Mouse (Mus musculus) T-helper 1 cell (primary cell): ENCODE data around the gene Insr.
"Not testable (repeated sequence)": the region's sequence is repeated elsewhere in the genome, so short reads cannot be mapped to it uniquely, and the experiment has no call there.

ENCODE experiments used
- in situ Hi-C: fragments of 300-600 bp; cut with MboI, MseI; formaldehyde crosslinking; loops from one replicate; pipeline ENCODE4 v1.15.1; 2025; ENCODE audit warnings: high pct_unique_total_duplicates

The Insr gene

GRCm38 (mm10) chr8:3278934-3279720, at the start of gene Insr:
Insr (minus strand) TSS chr8:3279617.
- in situ Hi-C loops: loop anchor here (5.0 to 25.0 kb wide), 3 partner anchors 48 to 1508 kb away; partner anchors contain the start of gene Shcbp1

GRCm38 (mm10) chr8:3327538-3328245, 48.3 kb upstream of the Insr start:
- in situ Hi-C loops: loop anchor here (5.0 kb wide), 1 partner anchor 50 kb away; the partner anchor contains the start of gene Insr

- in situ Hi-C loops: loop anchor here (5.0 kb wide), 1 partner anchor 50 kb away; the partner anchor contains the start of gene Insr
These were observed 47.6 kb upstream of the Insr start for GRCm38 (mm10) chr8:3327056-3327455.

DNA sequence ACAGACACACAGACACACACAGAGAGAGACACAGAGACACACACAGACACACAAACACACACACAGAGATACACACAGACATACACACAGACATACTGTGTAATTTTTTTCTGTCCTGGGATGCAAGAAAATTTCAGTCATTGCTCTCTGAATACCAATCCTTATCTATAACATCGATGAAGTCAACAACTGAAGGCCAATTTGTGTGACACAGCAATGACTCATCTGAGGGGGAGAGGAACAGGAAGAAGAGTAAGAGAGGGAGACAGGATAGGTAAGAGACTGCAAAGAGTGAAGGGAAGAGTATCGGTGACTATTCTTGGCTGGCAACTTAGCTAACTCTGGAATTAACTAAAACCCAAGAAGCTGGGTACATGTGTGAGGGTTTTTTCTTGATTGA, 44.8 kb upstream of the Insr start:
- in situ Hi-C loops: no loop called here

GRCm38 (mm10) chr8:3319267-3319666, 39.9 kb upstream of the Insr start:
- in situ Hi-C loops: not testable (repeated sequence)

GRCm38 (mm10) chr8:3316585-3316984, 37.2 kb upstream of the Insr start:
- in situ Hi-C loops: no loop called here

- in situ Hi-C loops: no loop called here
These were observed 34.9 kb upstream of the Insr start for GRCm38 (mm10) chr8:3314345-3314744.

DNA sequence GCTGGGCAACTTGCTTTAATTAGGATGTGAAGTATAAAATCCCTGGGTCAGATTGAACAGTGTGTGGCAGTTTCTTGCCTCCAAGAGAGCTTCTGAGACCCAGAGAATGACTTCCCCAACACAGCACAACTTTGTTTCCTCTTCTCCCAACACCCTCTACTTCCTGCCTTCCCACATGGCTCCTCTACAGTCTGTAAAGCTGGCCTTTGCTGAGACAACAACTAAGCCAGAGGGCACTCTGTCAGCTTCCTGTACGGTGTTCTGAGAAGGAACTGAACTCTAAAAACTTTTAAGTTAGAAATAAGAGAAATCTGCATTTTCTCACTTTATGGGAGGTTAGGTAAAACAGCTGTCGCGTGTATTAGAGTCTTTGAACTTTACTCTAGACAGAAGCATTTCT, 34.4 kb upstream of the Insr start:
- in situ Hi-C loops: no loop called here

GRCm38 (mm10) chr8:3313417-3313816, 34.0 kb upstream of the Insr start:
- in situ Hi-C loops: not testable (repeated sequence)

- in situ Hi-C loops: no loop called here
These were observed 32.1 kb upstream of the Insr start for GRCm38 (mm10) chr8:3311482-3311881.

GRCm38 (mm10) chr8:3309636-3310035, 30.2 kb upstream of the Insr start:
- in situ Hi-C loops: no loop called here

- in situ Hi-C loops: not testable (repeated sequence)
These were observed 28.9 kb upstream of the Insr start for GRCm38 (mm10) chr8:3308205-3308800.

DNA sequence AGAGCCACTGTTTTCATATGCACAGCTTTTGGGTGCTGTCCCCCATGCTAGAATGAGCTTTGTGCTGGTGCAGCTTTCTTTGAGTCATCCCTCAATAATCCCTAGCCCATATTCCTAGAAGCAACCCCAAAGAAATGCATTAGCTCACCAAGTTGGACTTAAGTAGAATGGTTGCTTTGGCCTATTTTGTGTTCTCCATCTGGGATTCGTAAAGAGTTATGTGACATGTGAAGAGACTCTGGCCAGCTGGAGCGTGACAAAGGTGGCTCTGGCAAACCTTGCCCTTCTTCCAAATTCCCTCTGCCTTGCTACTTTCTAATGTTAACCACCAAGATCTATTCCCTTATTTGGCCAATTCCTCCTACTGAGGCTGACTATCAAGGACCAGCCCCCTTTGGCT, 22.7 kb upstream of the Insr start:
- in situ Hi-C loops: no loop called here

DNA sequence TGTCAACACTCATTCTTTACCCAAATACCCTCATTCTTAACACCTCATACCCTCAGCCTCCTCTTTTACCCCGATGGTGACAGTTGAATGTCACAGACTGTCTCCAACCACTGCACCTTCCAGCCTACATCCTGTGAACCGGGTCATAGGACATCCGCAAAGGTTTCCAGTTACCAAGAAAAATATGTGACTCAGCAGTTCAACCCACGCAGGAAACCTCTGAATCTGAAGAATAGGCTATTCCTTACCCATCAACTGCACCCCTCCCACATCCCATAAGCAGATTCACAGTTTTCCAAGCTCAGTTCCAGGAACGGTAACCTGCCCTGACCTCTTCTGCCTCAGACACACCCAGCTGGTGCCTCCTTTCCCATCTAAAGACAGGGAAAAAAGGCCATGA, 19.9 kb upstream of the Insr start:
- in situ Hi-C loops: loop anchor here (25.0 kb wide), 1 partner anchor 1488 kb away; the partner anchor contains the start of gene Shcbp1

- in situ Hi-C loops: loop anchor here (25.0 kb wide), 1 partner anchor 1501 kb away; the partner anchor contains the start of gene Shcbp1
These were observed 6.4 kb upstream of the Insr start for GRCm38 (mm10) chr8:3285824-3286223.

DNA sequence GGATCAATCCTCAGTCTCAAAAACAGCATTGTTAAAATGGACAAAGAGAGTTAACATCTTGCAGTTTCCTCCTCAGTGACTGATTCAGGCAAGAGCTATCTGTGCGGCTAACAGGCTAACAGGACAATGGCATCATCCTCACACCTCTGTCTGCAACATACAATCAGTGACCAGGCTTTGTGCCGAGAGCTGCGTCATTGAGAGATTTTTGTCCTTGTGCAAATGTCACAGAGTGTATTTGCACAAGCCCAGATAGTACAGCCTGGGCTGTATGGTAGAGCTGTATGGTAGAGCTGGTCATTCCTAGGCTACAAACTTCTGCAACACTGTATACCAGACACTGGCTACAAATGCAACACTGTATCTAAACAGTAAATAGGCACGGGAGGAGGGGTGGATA, 5.2 kb upstream of the Insr start:
- in situ Hi-C loops: loop anchor here (25.0 kb wide), 1 partner anchor 1503 kb away; the partner anchor contains the start of gene Shcbp1

GRCm38 (mm10) chr8:3281296-3281695, 1.9 kb upstream of the Insr start:
- in situ Hi-C loops: loop anchor here (25.0 kb wide), 1 partner anchor 1506 kb away; the partner anchor contains the start of gene Shcbp1

DNA sequence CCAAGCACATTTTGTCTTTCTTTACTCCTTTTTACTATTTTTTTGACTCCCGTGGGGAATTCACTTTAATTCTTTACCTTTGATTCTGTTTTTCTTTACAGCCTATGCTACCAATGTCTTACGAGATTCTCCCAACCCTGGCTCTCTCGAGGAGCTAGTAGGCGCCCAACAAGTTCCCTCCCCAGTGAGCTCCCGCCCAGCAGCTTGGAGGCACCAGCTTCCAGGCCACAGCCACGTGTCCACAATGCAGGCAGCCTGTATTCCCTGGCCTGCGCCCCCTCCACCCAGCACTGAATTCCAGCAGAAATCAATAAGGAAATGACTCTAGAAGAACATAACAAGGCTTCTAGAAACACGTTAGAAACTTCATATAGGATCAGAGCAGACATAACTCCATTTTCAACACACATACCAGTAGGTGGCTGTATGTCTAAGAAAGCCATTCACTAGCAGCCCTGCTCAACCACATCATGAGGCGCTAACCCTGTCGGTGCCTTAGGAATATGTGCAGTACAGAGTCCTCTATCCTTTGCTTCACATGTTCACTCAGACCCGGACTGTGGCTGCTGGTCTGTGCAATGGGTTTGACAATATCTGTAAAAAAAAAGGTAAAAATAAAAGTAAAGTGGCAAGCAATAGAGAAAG, 971 bp upstream of the Insr start:
- in situ Hi-C loops: loop anchor here (25.0 kb wide), 1 partner anchor 1507 kb away; the partner anchor contains the start of gene Shcbp1

- in situ Hi-C loops: loop anchor here (5.0 to 25.0 kb wide), 3 partner anchors 48 to 1508 kb away; partner anchors contain the start of gene Shcbp1
These were observed 282 bp upstream of the Insr start for GRCm38 (mm10) chr8:3279721-3280077.

GRCm38 (mm10) chr8:3278181-3278820, 1.1 kb downstream of the Insr start:
- in situ Hi-C loops: loop anchor here (5.0 to 25.0 kb wide), 3 partner anchors 49 to 1509 kb away; partner anchors contain the start of gene Shcbp1

DNA sequence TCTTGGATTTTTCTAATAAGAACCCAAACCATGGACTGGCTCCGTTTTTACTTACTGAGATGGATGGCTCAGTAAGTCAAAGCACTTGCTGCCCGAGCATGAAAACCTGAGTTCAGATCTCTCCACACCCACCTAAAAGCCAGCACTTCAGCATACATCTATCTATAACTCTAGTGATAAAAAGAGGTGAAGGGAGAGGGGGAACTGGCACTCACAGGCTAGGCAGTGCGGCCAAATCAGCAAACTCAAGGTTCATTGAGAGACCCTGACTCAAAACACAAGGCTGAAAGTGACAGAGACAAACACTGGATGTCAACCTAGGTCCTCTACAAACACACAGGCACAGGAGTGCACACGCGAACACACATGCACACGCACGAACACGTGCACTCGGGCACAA, 2.2 kb downstream of the Insr start:
- in situ Hi-C loops: loop anchor here (5.0 to 25.0 kb wide), 3 partner anchors 50 to 1510 kb away; partner anchors contain the start of gene Shcbp1
